9 mouse cellular contexts compared by ENCODE assay signal in genomic region chr17:67978786-67979185, GRCm38 (mm10). TPM values are rescaled to one million over a fixed set of nuclear protein-coding genes. Genes with fewer than 3 reads are reported as not detected.
A peak's percentile ranks its signal among the peaks of the same experiment; 100 is the strongest.
DNase-seq lines count a peak whose midpoint lies in the region; ATAC-seq lines count a peak whose summit lies in the region.
"Had no signal": no experiment of that assay in that cellular context is flagged by ENCODE, and none has a peak within 500 bp of the region (broad histone marks: within the 10 kb centered on the region; RNA-seq: fewer than 3 reads in every experiment).

No protein-coding gene starts in this region.

- no peaks in the 10 kb centered on the region for H3K27me3 ChIP-seq in intestine, embryonic 16.5 days (replicated peaks; ENCODE audit: control insufficient read depth, insufficient read depth, low read length)
- H3K27me3 ChIP-seq in lung, embryonic 16.5 days (ENCODE audit: control insufficient read depth, insufficient read depth, low read depth, low read length), result no peaks in the 10 kb centered on the region
- H3K27me3 ChIP-seq: midbrain, embryonic 12.5 days had no signal

- H3K9ac ChIP-seq in intestine, embryonic 16.5 days (ENCODE audit: low read depth, low read length), result no peak overlapping the region
- no peak overlapping the region for H3K9ac ChIP-seq in lung, embryonic 16.5 days (ENCODE audit: low read length)
- H3K9ac ChIP-seq: midbrain, embryonic 12.5 days had no signal

- H3K27ac ChIP-seq in intestine, embryonic 16.5 days (ENCODE audit: low read length), result peak overlapping the region; percentile 20; the same call in 1 of the 2 replicates
- H3K27ac ChIP-seq in lung, embryonic 16.5 days (ENCODE audit: low read length), result peak overlapping the region; percentile 82
- H3K27ac ChIP-seq: midbrain, embryonic 12.5 days had no signal

- H3K4me3 ChIP-seq in intestine, embryonic 16.5 days (ENCODE audit: low read length), result no peak overlapping the region
- no peak overlapping the region for H3K4me3 ChIP-seq in lung, embryonic 16.5 days (ENCODE audit: low read length)
- H3K4me3 ChIP-seq: midbrain, embryonic 12.5 days had no signal

- no peaks in the 10 kb centered on the region for H3K9me3 ChIP-seq in intestine, embryonic 16.5 days (ENCODE audit: control insufficient read depth, low read length)
- no peaks in the 10 kb centered on the region for H3K9me3 ChIP-seq in lung, embryonic 16.5 days (ENCODE audit: control insufficient read depth, low read length)
- H3K9me3 ChIP-seq: midbrain, embryonic 12.5 days had no signal

- H3K4me1 ChIP-seq in intestine, embryonic 16.5 days (ENCODE audit: control insufficient read depth, insufficient read depth, low read length), result peaks cover 16% of the 10 kb centered on the region
- peaks cover 40% of the 10 kb centered on the region for H3K4me1 ChIP-seq in lung, embryonic 16.5 days (replicated peaks; ENCODE audit: control insufficient read depth, insufficient read depth, low read length)

- no peak overlapping the region for H3K4me2 ChIP-seq in intestine, embryonic 16.5 days (ENCODE audit: low read depth, low read length)
- no peak overlapping the region for H3K4me2 ChIP-seq in lung, embryonic 16.5 days (ENCODE audit: low read depth, low read length)
- H3K4me2 ChIP-seq: midbrain, embryonic 12.5 days had no signal

- peak; percentile 61; the same call in 1 of the 2 replicates for ATAC-seq in intestine, embryonic 16.5 days
- ATAC-seq in lung, embryonic 16.5 days (ENCODE audit: low read depth), result peak; percentile 91

- H3K36me3 ChIP-seq in intestine, embryonic 16.5 days (ENCODE audit: control insufficient read depth, insufficient read depth, low read length), result no peaks in the 10 kb centered on the region
- H3K36me3 ChIP-seq in lung, embryonic 16.5 days (ENCODE audit: control insufficient read depth, insufficient read depth, low read length), result no peaks in the 10 kb centered on the region
- H3K36me3 ChIP-seq: midbrain, embryonic 12.5 days had no signal

- peak; percentile 15 to 23 for DNase-seq in cerebellum, adult 18-20 months
- DNase-seq in cerebellum, adult 8-10 months, result no peak
- peak; percentile 55 for DNase-seq in ZHBTc4 (ENCODE audit: low read depth, low spot score)
- DNase-seq in gastrocnemius, adult 8-10 months (ENCODE audit: low spot score in 2 of 2), result peak; percentile 18 to 31
- no peak for DNase-seq in thymus, postnatal 25 days
- DNase-seq in left cerebral cortex, adult 11 months (ENCODE audit: low spot score), result no peak

- WGBS in intestine, embryonic 16.5 days, result 21% methylated on average over 3 of the region's 3 CpGs
- WGBS in lung, embryonic 16.5 days, result 5% methylated on average over 3 of the region's 3 CpGs

RNA-seq across cellular contexts. Expression of gene Arhgap28, which starts 25.1 kb away (rescaled TPM):
- under 1 TPM; 0.38 to 0.56 (median 0.42) TPM for total RNA-seq in gastrocnemius, adult 8-10 months (2022)
- polyA plus RNA-seq in intestine, embryonic 16.5 days (2015; fragmentation: Nextera tagmentation; extraction: Ambion mirVana), result 12.7 and 13.1 TPM in 2 replicates
- 36.1 and 39.7 TPM in 2 replicates for polyA plus RNA-seq in lung, embryonic 16.5 days (2015; fragmentation: Nextera tagmentation; extraction: Ambion mirVana)

Comparison
In these comparisons a context has a peak if more than half of its experiments do, and no peak if none do; other contexts are left out.
1. DNase-seq: peak in cerebellum, adult 18-20 months (2 of 2), ZHBTc4 (single experiment) and gastrocnemius, adult 8-10 months (2 of 2); none in cerebellum, adult 8-10 months (single experiment), thymus, postnatal 25 days (single experiment) and left cerebral cortex, adult 11 months (single experiment).